Mouse (Mus musculus): Measurements from ENCODE around the gene Slc29a1.

Slc29a1 gene

GRCm38 (mm10) chr17:45551249-45551796, 48.1 kb downstream of the Slc29a1 start:
- DNase-seq (ENCODE audit: low spot score) = no peak

DNA sequence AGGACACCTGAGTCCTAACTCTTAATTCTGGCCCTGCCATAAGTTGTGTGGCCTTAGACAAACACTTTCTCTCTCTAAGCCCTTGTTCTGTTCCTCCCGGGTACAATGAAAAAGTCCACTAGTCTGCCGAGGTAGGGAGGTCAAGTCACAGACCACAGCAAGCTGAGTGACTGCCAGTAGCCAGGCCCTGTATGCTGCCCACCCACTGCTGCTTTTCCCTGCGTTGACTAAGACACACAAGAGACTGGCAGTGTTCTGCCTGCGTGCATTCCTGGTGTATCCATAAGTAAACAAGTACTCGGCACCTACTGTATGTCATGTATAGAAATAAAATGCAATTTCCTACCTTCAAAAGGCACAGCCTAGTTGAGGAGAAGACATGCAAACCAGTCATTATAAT, 49.2 kb downstream of the Slc29a1 start:
- DNase-seq (ENCODE audit: low spot score) = no peak

DNA sequence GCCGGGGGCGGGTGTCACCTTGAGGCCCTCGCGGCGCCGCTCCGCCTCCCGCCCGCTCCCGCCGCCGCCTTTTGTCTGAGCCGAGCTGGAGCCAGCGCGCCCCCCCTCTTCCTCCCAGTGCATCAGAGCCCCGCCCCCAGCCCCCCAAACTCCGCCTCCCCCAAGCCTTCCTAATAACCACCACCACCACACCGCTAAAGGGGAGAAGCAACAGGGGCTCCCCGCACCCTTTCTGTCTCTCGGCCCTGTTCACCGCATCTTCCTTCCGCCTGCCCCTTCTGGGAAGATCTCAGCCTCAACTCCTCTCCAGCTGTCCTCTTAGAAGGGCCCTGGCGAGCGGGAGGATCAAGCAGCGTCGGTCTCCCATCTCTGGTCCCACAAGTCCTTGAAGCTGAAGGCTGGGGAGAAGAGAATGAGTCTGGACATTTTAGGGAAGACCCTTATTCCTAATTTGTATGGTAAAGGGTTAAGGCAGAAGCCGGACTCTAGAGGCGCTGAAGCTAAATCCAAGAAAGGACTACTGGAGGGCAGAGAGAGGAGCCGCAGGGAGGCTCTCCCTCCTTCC, 49.7 kb downstream of the Slc29a1 start, which contains the start of gene Tmem151b:
TSS of gene Tmem151b (minus strand) at position 61 of the 565 bp plus-strand sequence.
- DNase-seq (ENCODE audit: low spot score) = no peak

DNA sequence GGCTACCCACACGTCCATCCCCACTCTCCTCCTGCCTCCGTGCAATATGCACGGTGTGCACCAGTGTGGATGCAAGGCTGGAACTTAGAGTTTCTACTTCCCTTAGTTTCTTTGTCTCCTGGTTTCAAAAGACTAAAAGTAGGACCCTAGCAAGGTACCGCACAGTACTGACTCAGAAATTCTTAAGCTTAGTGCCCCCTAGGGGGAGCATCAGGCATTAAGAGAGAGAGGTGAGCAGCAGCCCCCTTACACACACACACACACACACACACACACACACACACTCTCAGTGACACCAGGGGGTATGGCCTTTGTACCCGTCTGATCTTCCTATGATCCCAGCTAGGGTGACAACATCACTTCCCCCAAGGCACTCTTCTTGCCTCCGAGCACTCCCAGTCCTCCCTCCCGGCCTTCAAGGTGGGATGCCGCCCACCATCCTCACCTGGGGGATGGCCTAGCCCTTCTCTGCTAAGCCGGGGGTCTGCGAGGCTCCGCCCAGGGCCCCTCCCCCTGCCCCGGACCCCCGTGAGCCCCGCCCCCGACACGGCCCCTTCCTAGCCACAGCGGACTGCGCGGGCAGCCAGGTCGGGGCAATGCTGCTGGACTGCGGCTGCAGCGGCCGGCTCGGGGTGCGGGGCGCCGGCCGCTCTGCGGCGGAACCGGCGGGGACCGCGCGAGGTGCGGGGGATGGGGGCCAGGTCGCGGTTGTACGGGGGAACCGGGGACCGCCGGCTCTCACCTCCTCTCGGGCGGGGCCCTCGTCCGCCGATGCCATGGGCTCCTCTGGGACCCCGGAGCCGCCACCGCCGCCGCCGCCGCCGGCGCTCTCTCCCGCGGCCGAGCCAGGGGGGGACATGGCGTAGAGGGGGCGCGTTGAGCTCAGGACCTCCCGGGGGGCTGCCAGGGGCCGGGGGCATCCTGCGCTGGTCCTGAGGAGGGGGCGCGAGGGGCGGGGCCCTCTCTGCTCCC, 50.6 kb downstream of the Slc29a1 start:
- no peak for DNase-seq (ENCODE audit: low spot score)

DNA sequence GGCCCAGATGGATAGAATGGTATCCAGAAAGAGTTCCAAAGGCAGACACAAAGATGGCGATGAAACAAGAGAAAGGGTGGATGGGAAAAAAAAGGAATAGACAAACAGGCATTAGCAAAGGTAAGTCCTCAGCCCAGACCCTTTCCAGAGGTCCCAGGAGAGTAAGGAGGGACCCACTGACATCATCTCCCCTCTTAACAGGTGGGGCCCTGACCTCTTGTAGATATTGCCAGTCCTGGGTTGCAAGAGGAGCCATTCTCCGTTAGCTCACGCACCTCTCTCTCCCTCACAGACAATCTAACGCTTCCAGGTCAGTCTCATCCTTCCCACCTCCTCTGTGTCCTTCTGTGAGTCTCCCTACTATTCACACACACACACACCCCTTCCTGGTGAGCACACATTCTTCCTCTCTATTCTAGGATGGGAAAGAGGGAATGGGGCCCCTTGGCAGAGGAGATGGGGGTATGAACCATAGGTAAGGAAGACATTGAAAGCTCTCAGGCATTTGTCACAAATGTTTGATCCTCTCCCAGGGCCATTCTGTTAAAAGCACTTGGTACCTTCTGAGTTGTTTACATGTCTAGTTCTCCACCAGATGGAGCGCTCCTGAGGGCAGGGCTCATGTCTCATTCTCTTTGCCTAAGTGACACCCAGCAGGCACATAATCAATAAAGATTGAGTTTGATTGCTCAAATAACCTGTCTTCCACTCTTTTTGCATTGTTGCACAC, 51.8 kb downstream of the Slc29a1 start:
- no peak for DNase-seq (ENCODE audit: low spot score)

DNA sequence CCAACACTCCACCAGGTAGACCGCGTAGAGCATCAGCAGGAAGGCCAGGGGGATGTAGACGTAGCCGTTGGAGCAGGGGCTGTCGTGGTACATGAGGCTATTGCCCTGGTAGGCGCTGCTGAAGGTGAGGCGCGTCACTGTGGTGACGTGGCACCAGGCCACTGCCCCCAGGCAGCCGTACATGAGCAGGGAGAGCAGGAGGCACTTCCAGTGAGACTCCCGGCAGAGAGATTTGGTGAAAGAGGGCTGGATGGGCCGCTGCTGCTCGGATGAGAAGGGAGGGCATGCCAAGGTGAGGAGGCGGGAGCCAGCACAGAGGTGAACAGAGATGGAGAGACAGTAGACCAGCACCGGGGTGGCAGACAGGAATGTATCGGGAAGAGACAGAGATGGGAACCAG, 52.5 kb downstream of the Slc29a1 start:
- DNase-seq (ENCODE audit: low spot score) = no peak

DNA sequence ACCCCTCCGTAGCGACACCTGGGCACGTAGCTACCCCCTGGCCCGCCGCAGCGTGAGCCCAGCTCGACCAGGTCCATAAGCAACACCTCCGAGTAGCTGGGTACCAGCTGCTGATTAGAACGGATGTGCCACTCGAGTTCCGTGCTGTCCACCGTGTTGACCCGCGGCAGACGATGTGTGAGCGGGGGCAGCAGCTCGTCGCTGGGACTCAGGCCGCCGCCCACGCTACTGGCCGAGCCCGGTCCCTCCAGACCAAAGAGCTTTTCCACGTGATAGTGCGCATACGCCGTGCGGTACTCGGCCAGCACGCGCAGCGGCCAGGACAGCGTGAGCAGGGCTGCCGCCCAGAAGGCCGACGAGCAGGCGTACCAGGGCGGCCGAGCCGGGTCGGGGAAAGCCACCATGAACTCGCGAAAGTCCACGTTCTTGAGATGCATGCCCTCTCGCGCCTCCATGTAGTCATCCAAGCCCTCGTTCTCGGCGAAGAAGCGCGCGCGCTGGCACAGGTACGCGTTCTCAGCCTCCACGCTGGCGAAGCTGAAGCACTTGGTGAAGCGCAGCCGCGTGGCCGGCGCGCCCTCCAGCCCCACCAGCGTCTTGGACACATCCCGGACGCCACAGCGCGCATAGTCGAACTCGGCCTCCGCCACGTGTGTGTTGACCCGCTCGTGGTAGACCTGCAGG, 54.0 kb downstream of the Slc29a1 start:
- no peak for DNase-seq (ENCODE audit: low spot score)

DNA sequence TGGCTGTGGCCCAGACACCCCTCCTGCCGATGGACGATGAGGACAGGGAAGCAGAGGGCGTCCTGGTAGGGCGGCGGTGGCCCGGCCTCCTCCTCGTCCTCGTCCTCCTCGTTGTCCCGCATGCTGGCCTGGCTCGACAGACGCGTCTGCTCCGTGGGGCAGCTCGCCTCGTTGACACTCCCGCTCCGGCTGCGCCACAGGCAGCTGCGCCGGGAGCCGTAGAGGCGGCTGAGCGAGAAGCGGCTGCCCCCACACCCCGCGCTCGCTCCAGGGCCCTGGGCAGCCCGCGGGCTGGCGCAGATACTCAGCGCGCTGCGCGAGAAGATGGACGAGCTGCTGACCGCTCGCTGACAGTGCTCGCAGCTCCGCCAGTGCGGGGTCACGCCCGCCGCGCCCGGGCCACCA, 54.5 kb downstream of the Slc29a1 start:
- no peak for DNase-seq (ENCODE audit: low spot score)

- no peak for DNase-seq (ENCODE audit: low spot score)
Observed at GRCm38 (mm10) chr17:45544001-45544872, 55.2 kb downstream of the Slc29a1 start.

GRCm38 (mm10) chr17:45543115-45543514, 56.3 kb downstream of the Slc29a1 start:
- DNase-seq (ENCODE audit: low spot score) = no peak

GRCm38 (mm10) chr17:45542705-45543104, 56.7 kb downstream of the Slc29a1 start:
- DNase-seq (ENCODE audit: low spot score) = no peak

- DNase-seq (ENCODE audit: low spot score) = no peak
Observed at GRCm38 (mm10) chr17:45542129-45542528, 57.3 kb downstream of the Slc29a1 start.

- DNase-seq (ENCODE audit: low spot score) = no peak
Observed at GRCm38 (mm10) chr17:45539664-45540063, 59.7 kb downstream of the Slc29a1 start.

- DNase-seq (ENCODE audit: low spot score) = no peak
Observed at GRCm38 (mm10) chr17:45538394-45538793, 61.0 kb downstream of the Slc29a1 start.

- DNase-seq (ENCODE audit: low spot score) = no peak
Observed at GRCm38 (mm10) chr17:45536264-45536663, 63.1 kb downstream of the Slc29a1 start.
